Mouse (Mus musculus): ENCODE measurements around the gene Cartpt.
"Not testable (repeated sequence)": the region's sequence is repeated elsewhere in the genome, so short reads cannot be mapped to it uniquely, and the experiment has no call there.

Gene Cartpt

GRCm38 (mm10) chr13:99900965-99901364 is at the start of gene Cartpt:
Cartpt (minus strand) TSS chr13:99901091.
- DNase-seq: no peak

- no peak for DNase-seq
Observed at GRCm38 (mm10) chr13:99947417-99947816, 46.5 kb upstream of the Cartpt start.

- no peak for DNase-seq
Observed at GRCm38 (mm10) chr13:99943525-99943924, 42.6 kb upstream of the Cartpt start.

- peak; percentile 9 for DNase-seq
Observed at GRCm38 (mm10) chr13:99940601-99941000, 39.7 kb upstream of the Cartpt start.

GRCm38 (mm10) chr13:99939320-99939671 is 38.4 kb upstream of the Cartpt start:
- no peak for DNase-seq

GRCm38 (mm10) chr13:99938606-99939319 is 37.9 kb upstream of the Cartpt start:
- DNase-seq: no peak

- DNase-seq: no peak
Observed at GRCm38 (mm10) chr13:99937741-99938140, 36.9 kb upstream of the Cartpt start.

GRCm38 (mm10) chr13:99932406-99932805 is 31.5 kb upstream of the Cartpt start:
- no peak for DNase-seq

- no peak for DNase-seq
Observed at GRCm38 (mm10) chr13:99931502-99931901, 30.6 kb upstream of the Cartpt start.

GRCm38 (mm10) chr13:99926249-99926648 is 25.4 kb upstream of the Cartpt start:
- no peak for DNase-seq

GRCm38 (mm10) chr13:99915632-99916031 is 14.7 kb upstream of the Cartpt start:
- DNase-seq: no peak

GRCm38 (mm10) chr13:99900557-99900892 is 366 bp downstream of the Cartpt start:
- peak; percentile 19 for DNase-seq

- peak; percentile 15 for DNase-seq
Observed at GRCm38 (mm10) chr13:99899670-99900556, 978 bp downstream of the Cartpt start.

- DNase-seq: no peak
Observed at GRCm38 (mm10) chr13:99898816-99899215, 2.1 kb downstream of the Cartpt start.

- no peak for DNase-seq
Observed at GRCm38 (mm10) chr13:99885636-99886035, 15.3 kb downstream of the Cartpt start.

- not testable (repeated sequence) for DNase-seq
Observed at GRCm38 (mm10) chr13:99881774-99882173, 19.1 kb downstream of the Cartpt start.

- DNase-seq: no peak
Observed at GRCm38 (mm10) chr13:99879696-99880095, 21.2 kb downstream of the Cartpt start.

GRCm38 (mm10) chr13:99872059-99872458 is 28.8 kb downstream of the Cartpt start:
- DNase-seq: no peak

- DNase-seq: no peak
Observed at GRCm38 (mm10) chr13:99868438-99868837, 32.5 kb downstream of the Cartpt start.

GRCm38 (mm10) chr13:99864331-99864730 is 36.6 kb downstream of the Cartpt start:
- DNase-seq: no peak

GRCm38 (mm10) chr13:99860670-99861069 is 40.2 kb downstream of the Cartpt start:
- no peak for DNase-seq

GRCm38 (mm10) chr13:99859082-99859481 is 41.8 kb downstream of the Cartpt start:
- peak; percentile 75 for DNase-seq

- no peak for DNase-seq
Observed at GRCm38 (mm10) chr13:99857879-99858278, 43.0 kb downstream of the Cartpt start.

- no peak for DNase-seq
Observed at GRCm38 (mm10) chr13:99857336-99857735, 43.6 kb downstream of the Cartpt start.

Data from right cerebral cortex, postnatal 4 days (tissue).